In genomic region chr13:4281471-4282412, GRCm38 (mm10) we compare ENCODE assay signal across 8 mouse cellular contexts. TPM values are rescaled to one million over a fixed set of nuclear protein-coding genes. Genes with fewer than 3 reads are reported as not detected.
DNase-seq lines count a peak whose midpoint lies in the region; ATAC-seq lines count a peak whose summit lies in the region.

No protein-coding gene starts in this region.

- H3K9me3 ChIP-seq in hindbrain, embryonic 14.5 days (ENCODE audit: control insufficient read depth, low read length): no peaks in the 10 kb centered on the region

- H3K9ac ChIP-seq in hindbrain, embryonic 14.5 days: no peak overlapping the region

- WGBS in hindbrain, embryonic 14.5 days: 42% methylated on average over 7 of the region's 7 CpGs

- no peak overlapping the region for H3K27ac ChIP-seq in hindbrain, embryonic 14.5 days

- intact Hi-C loops in left cerebral cortex, postnatal 14 days (cut with DNase I): loop anchor here (2.0 to 5.0 kb wide), 4 partner anchors 94 to 269 kb away; no protein-coding TSS in a partner anchor

- no peaks in the 10 kb centered on the region for H3K27me3 ChIP-seq in hindbrain, embryonic 14.5 days (ENCODE audit: control insufficient read depth, insufficient read depth, low read length)

- peak; percentile 60 to 65 for DNase-seq in cerebellum, postnatal 10 days
- no peak for DNase-seq in cerebellum, adult 8-10 months
- DNase-seq in CD4-positive, CD25-positive, alpha-beta regulatory T cell, adult 2 months (ENCODE audit: low read depth, low spot score): peak; percentile 46
- DNase-seq in embryo, embryonic 11.5 days (ENCODE audit: low read depth, low spot score): peak; percentile 19
- DNase-seq in hindbrain, embryonic 14.5 days (ENCODE audit: low spot score): peak; percentile 69
- DNase-seq in left cerebral cortex, postnatal 14 days (ENCODE audit: low spot score in 2 of 2): peak; percentile 68 to 72
- peak; percentile 38 for DNase-seq in naive thymus-derived CD4-positive, alpha-beta T cell, adult 2 months (ENCODE audit: low read depth)
- DNase-seq in ovary, postnatal 36 days (ENCODE audit: low spot score): no peak

- peak; percentile 80; the same call in 1 of the 2 replicates for ATAC-seq in hindbrain, embryonic 14.5 days (ENCODE audit: low FRiP score)

- no peak overlapping the region for H3K4me2 ChIP-seq in hindbrain, embryonic 14.5 days (replicated peaks)

- no peak overlapping the region for H3K4me3 ChIP-seq in hindbrain, embryonic 14.5 days (replicated peaks; ENCODE audit: low read length)

- H3K4me1 ChIP-seq in hindbrain, embryonic 14.5 days (replicated peaks; ENCODE audit: control insufficient read depth, insufficient read depth, low read length): no peaks in the 10 kb centered on the region

- no peaks in the 10 kb centered on the region for H3K36me3 ChIP-seq in hindbrain, embryonic 14.5 days (replicated peaks; ENCODE audit: control insufficient read depth, insufficient read depth)

RNA-seq across cellular contexts. Expression of gene Akr1c12, which starts 2.5 kb away (rescaled TPM):
- 0.16 and 0.18 TPM in 2 replicates for polyA plus RNA-seq in hindbrain, embryonic 14.5 days (2014; fragmentation: Nextera tagmentation; extraction: Ambion mirVana)
- total RNA-seq in left cerebral cortex, postnatal 14 days (2021): not detected

RNA-seq across cellular contexts. Expression of gene Akr1c19, which starts 53.2 kb away (rescaled TPM):
- polyA plus RNA-seq in hindbrain, embryonic 14.5 days (2014; fragmentation: Nextera tagmentation; extraction: Ambion mirVana): 7.3 and 7.6 TPM in 2 replicates
- not detected for total RNA-seq in left cerebral cortex, postnatal 14 days (2021)

Comparison
In these comparisons a context has a peak if more than half of its experiments do, and no peak if none do; other contexts are left out.
1. DNase-seq: peak in cerebellum, postnatal 10 days (2 of 2), CD4-positive, CD25-positive, alpha-beta regulatory T cell, adult 2 months (single experiment), embryo, embryonic 11.5 days (single experiment), hindbrain, embryonic 14.5 days (single experiment), left cerebral cortex, postnatal 14 days (2 of 2) and naive thymus-derived CD4-positive, alpha-beta T cell, adult 2 months (single experiment); none in cerebellum, adult 8-10 months (single experiment) and ovary, postnatal 36 days (single experiment).